Mouse (Mus musculus) liver, postnatal 0 days (tissue): ENCODE data around the gene Gm28539.

Experiments
- CTCF ChIP-seq: sonication (generic); IDR thresholded peaks from 2 replicates; pipeline ENCODE4 v1.5.1; 2016; ENCODE audit warnings: antibody characterized with exemption, low read depth
- EP300 ChIP-seq: IDR thresholded peaks from 2 replicates; pipeline ENCODE4 v1.6.1; 2016; ENCODE audit warnings: antibody characterized with exemption, low read depth, mild to moderate bottlenecking

DNA sequence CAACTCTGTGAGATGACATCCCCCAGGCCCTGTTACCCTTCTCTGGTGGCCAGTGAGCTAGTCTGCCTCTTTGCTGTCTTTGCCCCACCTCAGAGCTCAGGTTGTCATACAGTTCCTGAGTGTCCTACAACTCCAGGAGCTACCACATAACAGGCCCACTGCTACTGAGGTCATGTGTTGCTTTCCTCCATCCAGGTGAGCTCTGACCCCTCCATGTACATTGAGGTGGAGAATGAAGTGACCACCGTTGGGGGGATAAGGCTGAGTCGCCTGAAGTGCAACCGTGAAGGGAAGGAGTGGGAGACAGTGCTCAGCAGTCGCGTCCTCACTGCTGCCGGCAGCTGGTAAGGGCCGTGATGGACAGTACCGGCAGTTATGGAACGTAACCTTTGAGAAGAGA lies 112.6 kb downstream of the Gm28539 start:
- no peak for TF ChIP-seq CTCF
- TF ChIP-seq EP300, result no peak
